Comparison of ENCODE assay signal across 15 mouse cellular contexts in genomic region chr17:87317271-87317670, GRCm38 (mm10). TPM values are rescaled to one million over a fixed set of nuclear protein-coding genes. Genes with fewer than 3 reads are reported as not detected.
DNase-seq lines count a peak whose midpoint lies in the region; ATAC-seq and TF ChIP-seq lines count a peak whose summit lies in the region.
"Had no signal": no experiment of that assay in that cellular context is flagged by ENCODE, and none has a peak within 500 bp of the region (broad histone marks: within the 10 kb centered on the region; RNA-seq: fewer than 3 reads in every experiment).

No protein-coding gene starts in this region.

- TF ChIP-seq EP300 in liver, postnatal 0 days (IDR thresholded peaks at IDR 0.05; ENCODE audit: low read depth): no peak

- ATAC-seq in midbrain, embryonic 15.5 days (replicated peaks): no peak
- peak; percentile 67 for ATAC-seq in liver, postnatal 0 days
- ATAC-seq: forebrain, embryonic 15.5 days had no signal

- no peak overlapping the region for H3K9ac ChIP-seq in midbrain, embryonic 15.5 days
- no peak overlapping the region; the same call in 1 of the 2 replicates for H3K9ac ChIP-seq in liver, postnatal 0 days (replicated peaks)
- H3K9ac ChIP-seq: forebrain, embryonic 15.5 days; hindbrain, embryonic 15.5 days; limb, embryonic 13.5 days; neural tube, embryonic 15.5 days; stomach, embryonic 15.5 days had no signal

- peaks cover 2% of the 10 kb centered on the region; the same call in 1 of the 2 replicates for H3K36me3 ChIP-seq in midbrain, embryonic 10.5 days
- no peaks in the 10 kb centered on the region for H3K36me3 ChIP-seq in midbrain, embryonic 15.5 days (replicated peaks)
- H3K36me3 ChIP-seq in liver, postnatal 0 days (replicated peaks; ENCODE audit: insufficient read depth, low read length): peaks cover 10% of the 10 kb centered on the region
- H3K36me3 ChIP-seq: forebrain, embryonic 15.5 days; heart, embryonic 10.5 days; hindbrain, embryonic 15.5 days; limb, embryonic 13.5 days; neural tube, embryonic 15.5 days; stomach, embryonic 15.5 days had no signal

- intact Hi-C loops in gastrocnemius, adult 2 months (cut with DNase I): loop anchor here (2.0 to 10.0 kb wide), 2 partner anchors 28 to 348 kb away; no protein-coding TSS in a partner anchor

- DNase-seq in gastrocnemius, adult 2 months: peak; percentile 57
- DNase-seq in gastrocnemius, postnatal 4 days (ENCODE audit: low spot score in 2 of 2): no peak
- no peak for DNase-seq in midbrain, embryonic 10.5 days (ENCODE audit: low spot score)
- peak; percentile 90 for DNase-seq in fibroblast of lung, adult 2 months (ENCODE audit: low read depth)
- DNase-seq in liver, postnatal 0 days: peak; percentile 48
- DNase-seq in natural killer cell, adult 2 months (ENCODE audit: low spot score in 2 of 2): no peak
- DNase-seq in frontal cortex, postnatal 25 days (ENCODE audit: low spot score in 2 of 2): no peak
- DNase-seq: embryo, embryonic 11 days had no signal

- peaks cover 12% of the 10 kb centered on the region for H3K9me3 ChIP-seq in midbrain, embryonic 10.5 days (replicated peaks)
- 0 out of 2 replicates have a peak, but pooled peaks cover 4% of the 10 kb centered on the region for H3K9me3 ChIP-seq in midbrain, embryonic 15.5 days
- no peaks in the 10 kb centered on the region; the same call in 1 of the 2 replicates for H3K9me3 ChIP-seq in liver, postnatal 0 days (ENCODE audit: low read length)
- H3K9me3 ChIP-seq: forebrain, embryonic 15.5 days; heart, embryonic 10.5 days; hindbrain, embryonic 15.5 days; neural tube, embryonic 15.5 days; stomach, embryonic 15.5 days had no signal

- peaks cover 44% of the 10 kb centered on the region for H3K4me1 ChIP-seq in midbrain, embryonic 10.5 days
- peaks cover 7% of the 10 kb centered on the region for H3K4me1 ChIP-seq in midbrain, embryonic 15.5 days
- peaks cover 19% of the 10 kb centered on the region for H3K4me1 ChIP-seq in liver, postnatal 0 days (ENCODE audit: insufficient read depth)

- H3K4me3 ChIP-seq in gastrocnemius, adult 2 months: peak overlapping the region; percentile 15; the same call in 1 of the 2 replicates
- H3K4me3 ChIP-seq in midbrain, embryonic 10.5 days: no peak overlapping the region
- no peak overlapping the region for H3K4me3 ChIP-seq in midbrain, embryonic 15.5 days
- no peak overlapping the region for H3K4me3 ChIP-seq in liver, postnatal 0 days (ENCODE audit: low read depth, low read length)
- H3K4me3 ChIP-seq: forebrain, embryonic 15.5 days; heart, embryonic 10.5 days; hindbrain, embryonic 15.5 days; limb, embryonic 13.5 days; neural tube, embryonic 15.5 days; stomach, embryonic 15.5 days had no signal

- H3K4me2 ChIP-seq in midbrain, embryonic 15.5 days: no peak overlapping the region
- H3K4me2 ChIP-seq in liver, postnatal 0 days (ENCODE audit: low read depth, low read length): 0 out of 2 replicates have a peak overlapping the region, but pooled peaks have one; percentile 11
- H3K4me2 ChIP-seq: forebrain, embryonic 15.5 days; hindbrain, embryonic 15.5 days; limb, embryonic 13.5 days; neural tube, embryonic 15.5 days; stomach, embryonic 15.5 days had no signal

- 41% methylated on average over 6 of the region's 6 CpGs for WGBS in midbrain, embryonic 10.5 days
- 35% methylated on average over 6 of the region's 6 CpGs for WGBS in midbrain, embryonic 15.5 days
- WGBS in liver, postnatal 0 days (ENCODE audit: insufficient replicate concordance): 54% methylated on average over 6 of the region's 6 CpGs

- H3K27ac ChIP-seq in gastrocnemius, adult 2 months: peak overlapping the region; percentile 88
- H3K27ac ChIP-seq in midbrain, embryonic 10.5 days (replicated peaks): peak overlapping the region; percentile 0; the same call in 1 of the 2 replicates
- H3K27ac ChIP-seq in midbrain, embryonic 15.5 days: no peak overlapping the region
- peak overlapping the region; percentile 35 for H3K27ac ChIP-seq in liver, postnatal 0 days (ENCODE audit: low read depth)
- H3K27ac ChIP-seq: forebrain, embryonic 15.5 days; heart, embryonic 10.5 days; hindbrain, embryonic 15.5 days; limb, embryonic 13.5 days; neural tube, embryonic 15.5 days; stomach, embryonic 15.5 days had no signal

- peaks cover 10% of the 10 kb centered on the region; the same call in 1 of the 2 replicates for H3K27me3 ChIP-seq in midbrain, embryonic 10.5 days (ENCODE audit: low read depth, poor library complexity, severe bottlenecking)
- H3K27me3 ChIP-seq in midbrain, embryonic 15.5 days (replicated peaks): no peaks in the 10 kb centered on the region; the same call in 1 of the 2 replicates
- no peaks in the 10 kb centered on the region for H3K27me3 ChIP-seq in liver, postnatal 0 days (ENCODE audit: insufficient read depth, low read length)
- H3K27me3 ChIP-seq: forebrain, embryonic 15.5 days; hindbrain, embryonic 15.5 days; neural tube, embryonic 15.5 days; stomach, embryonic 15.5 days had no signal

- TF ChIP-seq CTCF in gastrocnemius, adult 2 months (IDR thresholded peaks at IDR 0.05): no peak
- TF ChIP-seq CTCF in liver, postnatal 0 days (IDR thresholded peaks at IDR 0.05; ENCODE audit: low read depth): no peak

RNA-seq across cellular contexts. Expression of gene Ttc7, which starts 34.6 kb away (rescaled TPM):
- total RNA-seq in gastrocnemius, adult 2 months (2021): 10 to 100 TPM in 1 of 2 experiments, 1 to 10 TPM in 1; 8.9 to 15.9 TPM
- total RNA-seq in gastrocnemius, postnatal 4 days (2021): 10 to 100 TPM; 13.3 to 16.2 TPM
- 3.5 and 5.4 TPM in 2 replicates for polyA plus RNA-seq in midbrain, embryonic 10.5 days (2016; fragmentation: Nextera tagmentation; extraction: Ambion mirVana)
- polyA plus RNA-seq in midbrain, embryonic 15.5 days (2015; fragmentation: Nextera tagmentation; extraction: Ambion mirVana): 4.9 TPM in 2 replicates
- polyA plus RNA-seq in liver, postnatal 0 days (2015; fragmentation: Nextera tagmentation; extraction: Ambion mirVana): 10.1 and 12.1 TPM in 2 replicates

RNA-seq across cellular contexts. Expression of gene Mcfd2, which starts 51.5 kb away (rescaled TPM):
- total RNA-seq in gastrocnemius, adult 2 months (2021): 10 to 100 TPM; 23.7 to 29.7 TPM
- total RNA-seq in gastrocnemius, postnatal 4 days (2021): 10 to 100 TPM; 33.6 to 39.3 TPM
- polyA plus RNA-seq in midbrain, embryonic 10.5 days (2016; fragmentation: Nextera tagmentation; extraction: Ambion mirVana): 79.7 and 86.6 TPM in 2 replicates
- 48.4 and 52.2 TPM in 2 replicates for polyA plus RNA-seq in midbrain, embryonic 15.5 days (2015; fragmentation: Nextera tagmentation; extraction: Ambion mirVana)
- 139 and 148 TPM in 2 replicates for polyA plus RNA-seq in liver, postnatal 0 days (2015; fragmentation: Nextera tagmentation; extraction: Ambion mirVana)

Comparison
In these comparisons a context has a peak if more than half of its experiments do, and no peak if none do; other contexts are left out.
1. DNase-seq: peak in gastrocnemius, adult 2 months (single experiment), fibroblast of lung, adult 2 months (single experiment) and liver, postnatal 0 days (single experiment); none in gastrocnemius, postnatal 4 days (0 of 2), midbrain, embryonic 10.5 days (single experiment), natural killer cell, adult 2 months (0 of 2) and frontal cortex, postnatal 25 days (0 of 2).